Mouse (Mus musculus) liver, adult 10 weeks (tissue): ENCODE measurements around the gene Armh4. TPM values are rescaled to one million over a fixed set of nuclear protein-coding genes. Genes with fewer than 3 reads are reported as not detected.

ENCODE experiments used
- polyA plus RNA-seq: library from polyadenylated mRNA; stranded (reverse); fragments of 350-450 nt; fragmentation: Illumina TruSeq; extraction: RNeasy Lipid Tissue Mini Kit (QIAGEN cat#74804); gene quantifications from one replicate; pipeline ENCODE4 v1.2.3, GENCODE M21; 2014; ENCODE audit warnings: low read depth, low replicate concordance

The Armh4 gene
- polyA plus RNA-seq, result 0.08 TPM

DNA sequence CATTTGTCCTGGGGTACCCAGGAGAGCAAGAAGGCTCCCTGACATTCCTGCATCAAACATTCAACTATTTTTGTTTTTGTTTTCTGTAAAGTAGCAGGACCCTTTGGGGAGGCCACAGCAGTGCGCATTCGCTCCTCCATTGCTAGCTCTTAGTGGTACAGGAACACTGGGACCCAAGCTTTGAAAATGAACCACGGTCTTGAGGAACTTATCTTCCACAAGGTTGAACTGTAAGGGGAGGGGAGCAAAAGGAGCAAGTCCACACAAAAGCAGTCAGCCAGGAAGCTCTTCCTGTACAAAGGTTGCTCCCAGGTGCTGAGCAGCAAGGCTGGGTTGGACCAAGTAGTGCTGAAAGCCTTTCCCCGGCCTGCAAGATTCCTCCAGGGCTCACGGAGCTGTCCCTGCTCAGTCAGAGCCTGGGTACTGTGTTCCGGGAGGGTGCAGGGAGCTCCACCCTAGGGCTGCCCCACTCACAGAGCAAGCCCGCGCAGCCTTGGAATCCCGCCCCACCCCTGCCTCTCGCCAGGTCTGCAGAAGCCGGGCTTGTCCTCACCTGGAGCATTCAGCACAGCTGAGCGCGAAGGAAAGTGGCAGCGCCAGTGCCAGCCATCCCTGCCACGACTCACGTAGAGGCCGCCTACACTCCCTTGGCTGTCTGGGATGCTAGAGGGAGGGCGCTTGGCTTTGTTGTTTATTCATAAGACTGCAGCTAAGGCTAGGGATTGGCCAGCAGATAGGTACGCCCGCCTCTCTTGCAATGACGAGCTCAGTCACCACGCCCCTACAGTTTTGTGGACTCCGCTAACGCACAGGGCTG, at the start of gene Armh4:
Armh4 (minus strand) TSS at position 669 of the 817 bp plus-strand sequence.

Other genes with a start within 250 kb of the Armh4 start
- not detected for gene Olfr722, start 118.6 kb upstream of the Armh4 start, polyA plus RNA-seq
- not detected for gene Olfr723, start 148.4 kb upstream of the Armh4 start, polyA plus RNA-seq
- not detected for gene Olfr724, start 179.9 kb upstream of the Armh4 start, polyA plus RNA-seq